Mouse (Mus musculus) lung, adult 2 months (tissue): ENCODE data around the gene Sidt2.

ENCODE experiments used
- CTCF ChIP-seq: fragments of 200-500 bp; IDR thresholded peaks from 2 replicates; pipeline ENCODE4 v1.5.1; 2011; ENCODE audit warnings: mild to moderate bottlenecking, low read length, control low read depth; ENCODE audit not compliant: insufficient read depth
- POLR2A ChIP-seq: fragments of 200-500 bp; IDR thresholded peaks from 2 replicates; pipeline ENCODE4 v1.6.1; 2011; ENCODE audit warnings: low read depth, mild to moderate bottlenecking, control low read depth, low read length, borderline replicate concordance; ENCODE audit errors: extremely low read depth

DNA sequence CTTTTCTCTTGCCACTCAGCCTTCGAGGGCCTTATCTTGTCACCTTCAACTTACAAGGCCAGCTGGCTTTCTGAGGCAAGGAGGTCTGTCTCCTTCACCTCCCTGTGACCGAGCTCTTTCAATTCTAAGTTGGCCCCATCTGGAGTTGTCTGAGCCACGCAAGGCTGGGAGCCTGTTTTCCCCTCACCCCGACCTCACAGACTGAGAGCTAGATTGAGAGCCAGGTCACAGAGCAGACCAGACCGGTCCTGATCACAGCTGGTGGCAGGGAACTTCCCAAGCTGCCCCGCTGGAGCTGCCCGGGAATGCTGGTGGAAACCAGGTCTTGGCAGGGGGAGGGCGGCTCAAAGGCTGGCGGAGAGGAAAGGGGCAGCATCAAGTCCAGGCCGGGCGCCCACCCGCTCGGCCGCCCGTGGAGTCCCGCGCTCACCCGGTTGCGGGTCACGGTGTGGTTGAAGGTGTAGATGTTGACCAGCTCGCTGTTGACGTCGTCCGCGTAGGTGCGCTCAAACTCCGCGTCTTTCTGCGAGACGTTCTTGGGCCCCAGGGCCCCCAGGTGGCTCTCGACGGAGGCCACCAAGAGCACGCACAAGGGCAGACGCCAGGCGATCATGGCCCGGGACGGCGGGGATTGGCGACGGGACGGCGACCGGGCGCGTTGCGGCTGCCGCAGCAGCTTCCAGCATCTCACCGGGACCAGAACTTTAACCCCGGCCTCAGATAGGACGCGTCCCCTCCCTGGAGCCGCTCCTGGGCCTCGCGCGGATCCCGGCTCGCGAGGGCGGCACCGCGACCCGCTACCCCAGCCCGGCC is 558 bp downstream of the Sidt2 start:
- 0 out of 2 replicates have a peak, but pooled peaks have one; percentile 25 for TF ChIP-seq POLR2A
- no peak for TF ChIP-seq CTCF
